Mouse (Mus musculus): ENCODE measurements around the gene Snx14. TPM values are rescaled to one million over a fixed set of nuclear protein-coding genes. Genes with fewer than 3 reads are reported as not detected.

Gene Snx14
- polyA plus RNA-seq, 1 experiment = 15.4 TPM

- no peak overlapping the region for H3K4me3 ChIP-seq (replicated peaks; ENCODE audit: extremely low read depth, low read depth, low read length)
- TF ChIP-seq CTCF (IDR thresholded peaks at IDR 0.05; ENCODE audit: insufficient read depth, low read length) (no peak), POLR2A (IDR thresholded peaks at IDR 0.05; ENCODE audit: borderline replicate concordance, extremely low read depth, low read depth, low read length) (no peak)
- H3K4me1 ChIP-seq (ENCODE audit: control insufficient read depth, insufficient read depth, low read length) = no peaks in the 10 kb centered on the region; the same call in 1 of the 2 replicates
- no peak for DNase-seq
- 56% methylated on average over 3 of the region's 3 CpGs for WGBS
Measured at GRCm38 (mm10) chr9:88332447-88332846, 106.3 kb downstream of the Snx14 start.

GRCm38 (mm10) chr9:88330316-88330715 lies 108.4 kb downstream of the Snx14 start:
- 44% methylated on average over 3 of the region's 3 CpGs for WGBS
- Histone ChIP-seq H3K4me1 (ENCODE audit: control insufficient read depth, insufficient read depth, low read length) (no peaks in the 10 kb centered on the region; the same call in 1 of the 2 replicates), H3K4me3 (replicated peaks; ENCODE audit: extremely low read depth, low read depth, low read length) (no peak overlapping the region)
- TF ChIP-seq POLR2A (IDR thresholded peaks at IDR 0.05; ENCODE audit: borderline replicate concordance, extremely low read depth, low read depth, low read length) = no peak
- no peak for TF ChIP-seq CTCF (IDR thresholded peaks at IDR 0.05; ENCODE audit: insufficient read depth, low read length)
- DNase-seq = no peak

- 23% methylated on average over 10 of the region's 10 CpGs for WGBS
- no peaks in the 10 kb centered on the region; the same call in 1 of the 2 replicates for H3K4me1 ChIP-seq (ENCODE audit: control insufficient read depth, insufficient read depth, low read length)
- H3K4me3 ChIP-seq (replicated peaks; ENCODE audit: extremely low read depth, low read depth, low read length) = peak overlapping the region; percentile 28
- no peak for DNase-seq
- TF ChIP-seq POLR2A (IDR thresholded peaks at IDR 0.05; ENCODE audit: borderline replicate concordance, extremely low read depth, low read depth, low read length) = no peak
- TF ChIP-seq CTCF (IDR thresholded peaks at IDR 0.05; ENCODE audit: insufficient read depth, low read length) = no peak
Measured at GRCm38 (mm10) chr9:88329166-88329748, 109.5 kb downstream of the Snx14 start.

GRCm38 (mm10) chr9:88328666-88329065 lies 110.1 kb downstream of the Snx14 start:
- no peak for TF ChIP-seq POLR2A (IDR thresholded peaks at IDR 0.05; ENCODE audit: borderline replicate concordance, extremely low read depth, low read depth, low read length)
- no peak for TF ChIP-seq CTCF (IDR thresholded peaks at IDR 0.05; ENCODE audit: insufficient read depth, low read length)
- H3K4me3 ChIP-seq (replicated peaks; ENCODE audit: extremely low read depth, low read depth, low read length) = no peak overlapping the region
- H3K4me1 ChIP-seq (ENCODE audit: control insufficient read depth, insufficient read depth, low read length) = no peaks in the 10 kb centered on the region; the same call in 1 of the 2 replicates
- no peak for DNase-seq
- 52% methylated on average over 5 of the region's 5 CpGs for WGBS

- H3K4me3 ChIP-seq (replicated peaks; ENCODE audit: extremely low read depth, low read depth, low read length) = peak within 1 kb of the TSS; percentile 51
- peak; percentile 58; the same call in 1 of the 2 replicates for TF ChIP-seq POLR2A (IDR thresholded peaks at IDR 0.05; ENCODE audit: borderline replicate concordance, extremely low read depth, low read depth, low read length)
- no peak for TF ChIP-seq CTCF (IDR thresholded peaks at IDR 0.05; ENCODE audit: insufficient read depth, low read length)
- DNase-seq = peak; percentile 70
- no peaks in the 10 kb centered on the region; the same call in 1 of the 2 replicates for H3K4me1 ChIP-seq (ENCODE audit: control insufficient read depth, insufficient read depth, low read length)
- 1% methylated on average over 65 of the region's 66 CpGs for WGBS
Measured at GRCm38 (mm10) chr9:88326930-88327901, 111.5 kb downstream of the Snx14 start, which contains the start of gene Nt5e. Gene Nt5e, plus strand, starts transcription at chr9:88327197.

Other genes with a start within 250 kb of the Snx14 start
- 25.6 and 26.4 TPM in 2 replicates for gene Nt5e, start 111.8 kb downstream of the Snx14 start, polyA plus RNA-seq (2012; rRNA removed)
- gene Gm20537, start 17.7 kb upstream of the Snx14 start, polyA plus RNA-seq (2012; rRNA removed) = 0.34 and 1.1 TPM in 2 replicates
- 3.0 and 7.9 TPM in 2 replicates for gene Syncrip, start 43.6 kb upstream of the Snx14 start, polyA plus RNA-seq (2012; rRNA removed)
- gene Zfp949, start 109.1 kb upstream of the Snx14 start, polyA plus RNA-seq (2012; rRNA removed) = 2.8 and 5.5 TPM in 2 replicates
- not detected in 2 replicates for gene Trim43a, start 141.9 kb upstream of the Snx14 start, polyA plus RNA-seq (2012; rRNA removed)